Mouse (Mus musculus): Measurements from ENCODE around the gene Fam19a2.

The Fam19a2 gene

GRCm38 (mm10) chr10:123385641-123386040, 121.8 kb downstream of the Fam19a2 start:
- peak; percentile 70 for ATAC-seq (ENCODE audit: low TSS enrichment)

- peak; percentile 70 for ATAC-seq (ENCODE audit: low TSS enrichment)
Observed at GRCm38 (mm10) chr10:123395429-123395828, 131.6 kb downstream of the Fam19a2 start.

DNA sequence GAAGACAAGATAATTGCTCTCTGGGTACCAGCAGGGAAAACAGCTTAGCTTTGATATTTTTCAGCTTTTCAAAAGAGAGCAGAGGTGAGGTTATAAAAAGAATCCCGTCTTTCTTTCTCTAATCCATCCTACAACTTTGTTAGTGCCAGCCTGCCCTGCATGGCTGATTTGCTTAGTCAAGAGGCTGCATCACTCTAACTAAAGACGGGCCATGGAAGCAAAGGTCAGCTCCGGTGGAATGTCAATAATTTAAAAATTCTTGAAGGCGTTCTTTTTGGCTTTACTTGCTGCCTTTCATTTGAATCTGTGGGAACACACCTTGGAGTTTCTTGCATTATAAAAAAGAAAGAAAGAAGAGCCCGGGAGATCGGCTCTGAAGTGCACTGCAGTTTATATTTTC, 134.3 kb downstream of the Fam19a2 start:
- ATAC-seq (ENCODE audit: low TSS enrichment) = no peak

- no peak for ATAC-seq (ENCODE audit: low TSS enrichment)
Observed at GRCm38 (mm10) chr10:123401188-123401587, 137.4 kb downstream of the Fam19a2 start.

- peak; percentile 80 for ATAC-seq (ENCODE audit: low TSS enrichment)
Observed at GRCm38 (mm10) chr10:123402460-123402859, 138.7 kb downstream of the Fam19a2 start.

DNA sequence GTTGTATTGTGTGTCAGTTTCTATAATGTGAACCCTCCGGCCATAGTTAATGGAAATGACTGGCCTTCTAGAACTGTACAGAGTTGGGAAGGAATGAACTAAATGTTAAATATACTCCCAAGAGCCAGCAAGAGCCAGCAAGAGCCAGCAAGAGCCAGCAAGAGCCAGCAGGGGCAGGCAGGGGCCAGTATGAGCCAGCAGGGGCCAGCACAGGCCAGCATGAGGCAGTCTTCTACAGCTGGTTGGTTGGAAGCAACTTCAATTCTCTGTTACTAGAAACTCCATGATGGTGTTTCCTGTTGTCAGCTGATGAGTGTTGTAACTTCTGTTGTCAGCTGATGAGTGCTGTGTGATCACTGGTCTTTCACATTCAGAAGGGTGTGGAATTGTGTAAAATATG, 151.2 kb downstream of the Fam19a2 start:
- ATAC-seq (ENCODE audit: low TSS enrichment) = no peak

GRCm38 (mm10) chr10:123416024-123416423, 152.2 kb downstream of the Fam19a2 start:
- ATAC-seq (ENCODE audit: low TSS enrichment) = peak; percentile 11; the same call in 1 of the 2 replicates

- peak; percentile 64; the same call in 1 of the 2 replicates for ATAC-seq (ENCODE audit: low TSS enrichment)
Observed at GRCm38 (mm10) chr10:123418616-123419173, 154.9 kb downstream of the Fam19a2 start.

DNA sequence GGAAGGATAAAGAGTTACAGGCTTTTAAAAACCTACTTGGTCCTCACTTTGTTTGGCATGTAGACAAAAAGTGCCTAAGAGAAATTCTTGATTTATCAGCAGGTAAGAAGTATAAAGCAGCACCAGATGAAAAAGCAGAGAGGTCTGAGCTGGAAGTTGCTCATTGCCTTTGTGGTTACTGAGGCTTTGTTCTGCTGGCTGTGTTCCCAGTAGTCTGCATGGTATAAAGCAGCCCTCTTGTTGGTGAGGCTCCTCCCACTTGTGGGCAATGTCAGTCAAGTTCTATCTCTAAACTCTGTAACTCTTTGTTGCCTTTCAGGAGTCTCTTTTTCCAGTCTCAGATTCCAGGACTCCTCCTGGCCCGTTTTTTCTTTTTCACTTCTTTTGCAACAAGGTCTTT, 156.5 kb downstream of the Fam19a2 start:
- no peak for ATAC-seq (ENCODE audit: low TSS enrichment)

GRCm38 (mm10) chr10:123424482-123424881, 160.7 kb downstream of the Fam19a2 start:
- peak; percentile 87 for ATAC-seq (ENCODE audit: low TSS enrichment)

DNA sequence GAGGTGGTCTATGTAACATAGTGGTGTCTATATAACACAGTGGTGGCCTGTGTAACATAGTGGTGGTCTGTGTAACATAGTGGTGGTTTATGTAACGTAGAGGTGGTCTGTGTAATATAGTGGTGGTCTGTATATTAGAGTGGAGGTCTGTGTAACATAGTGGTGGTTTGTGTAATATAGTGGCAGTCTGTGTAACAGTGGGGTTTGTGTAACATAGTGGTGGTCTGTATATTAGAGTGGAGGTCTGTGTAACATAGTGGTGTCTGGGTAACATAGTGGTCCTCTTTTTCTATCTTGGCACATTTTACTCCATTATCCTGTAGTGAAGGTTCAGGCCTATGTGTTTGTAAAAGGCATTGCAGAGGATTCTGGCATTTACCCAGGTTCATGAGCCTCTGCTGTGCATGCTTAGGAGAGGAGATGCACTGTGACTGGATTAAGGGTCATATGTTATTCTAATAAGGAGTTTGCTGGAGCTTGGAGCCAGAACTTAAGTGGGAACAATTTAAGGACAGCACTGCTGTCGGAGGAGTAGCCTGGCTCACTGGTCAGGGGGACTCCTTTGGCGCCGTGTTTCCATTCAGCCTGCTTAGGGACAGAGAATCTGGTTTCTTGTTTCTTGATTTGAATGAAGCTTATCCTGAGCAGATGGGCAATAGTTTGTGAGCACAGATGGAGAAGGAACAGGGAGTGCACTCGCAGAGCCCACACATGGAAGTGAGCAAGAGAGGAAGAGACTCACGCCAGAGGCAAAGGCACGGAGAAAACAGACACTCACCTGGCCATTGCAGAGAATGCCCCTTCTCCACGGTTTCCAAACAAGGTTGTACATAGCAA, 162.9 kb downstream of the Fam19a2 start:
- ATAC-seq (ENCODE audit: low TSS enrichment) = peak; percentile 91

DNA sequence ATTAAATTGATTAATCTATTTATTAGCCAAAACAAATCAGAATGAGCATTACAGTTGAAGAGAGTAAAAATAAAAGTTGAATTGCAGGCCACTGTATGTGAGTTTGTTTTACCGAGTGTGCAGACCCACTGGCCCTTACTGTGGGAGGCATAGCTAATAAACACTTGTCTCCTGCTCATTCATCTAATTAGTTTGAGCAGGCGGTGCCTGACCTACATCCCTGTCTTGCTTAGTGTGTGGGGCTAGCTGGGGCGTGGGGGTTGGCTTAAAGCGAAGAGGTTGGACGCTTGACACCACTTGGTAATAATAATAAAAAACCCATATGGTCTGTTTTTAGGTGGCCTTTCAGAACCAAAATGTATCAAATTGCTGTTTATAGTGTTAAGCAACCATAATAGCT, 167.8 kb downstream of the Fam19a2 start:
- ATAC-seq (ENCODE audit: low TSS enrichment) = no peak

DNA sequence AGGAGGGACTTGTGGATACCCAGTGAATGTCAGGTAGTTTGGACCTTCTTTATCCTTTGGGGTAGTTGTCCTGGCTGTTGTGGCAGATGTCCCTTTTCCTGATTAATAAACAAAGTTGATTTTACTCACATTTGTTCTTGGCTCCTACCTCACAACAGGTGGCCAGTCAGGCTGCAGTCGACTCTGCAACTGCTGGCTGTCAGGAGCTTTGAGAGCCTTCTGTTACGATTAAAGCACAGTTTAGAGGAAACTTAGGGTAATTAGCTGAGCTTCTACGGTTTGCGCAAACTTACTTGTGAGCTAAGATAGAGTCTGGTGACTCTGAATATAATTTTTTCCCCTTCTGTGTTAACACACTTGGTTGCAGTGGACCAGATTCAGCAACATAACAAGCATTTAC, 173.8 kb downstream of the Fam19a2 start:
- no peak for ATAC-seq (ENCODE audit: low TSS enrichment)

DNA sequence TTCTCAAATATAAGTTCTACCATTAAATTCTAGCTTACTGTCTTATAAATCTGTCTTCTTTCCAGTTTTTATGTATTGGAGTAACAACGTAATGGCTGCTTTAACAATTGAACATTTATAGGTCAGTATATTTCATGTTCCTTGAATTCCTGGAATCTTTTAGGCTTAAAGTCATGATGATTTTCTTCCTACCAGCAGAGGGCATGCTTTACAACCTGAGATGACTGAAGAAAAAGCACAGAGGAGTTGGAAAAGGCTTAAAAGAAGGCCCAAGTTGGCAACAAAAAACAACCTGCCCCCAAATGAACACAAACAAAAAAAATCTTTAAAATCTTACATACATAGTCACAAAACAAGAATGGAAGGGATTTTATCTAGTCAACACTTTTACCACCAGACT, 193.0 kb downstream of the Fam19a2 start:
- ATAC-seq (ENCODE audit: low TSS enrichment) = no peak

DNA sequence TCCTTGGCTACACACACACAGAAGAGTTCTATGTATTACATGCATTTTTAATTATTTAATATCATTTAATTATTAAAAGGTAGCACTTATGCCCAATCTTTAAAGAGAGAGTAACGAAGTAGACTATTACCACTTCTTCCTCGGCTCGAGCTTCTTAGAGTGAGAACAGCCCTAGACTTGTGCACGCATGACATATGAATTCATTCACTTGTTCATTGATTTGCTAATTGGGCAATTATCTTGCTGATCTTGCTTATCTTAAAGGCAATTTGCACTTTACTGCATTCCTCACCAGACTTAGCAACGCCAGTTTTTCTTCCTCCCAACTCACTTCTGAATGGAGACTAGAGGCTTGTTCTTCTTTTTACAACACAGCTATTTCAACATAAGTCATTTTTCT, 196.7 kb downstream of the Fam19a2 start:
- ATAC-seq (ENCODE audit: low TSS enrichment) = no peak

GRCm38 (mm10) chr10:123462305-123462704, 198.5 kb downstream of the Fam19a2 start:
- ATAC-seq (ENCODE audit: low TSS enrichment) = no peak

DNA sequence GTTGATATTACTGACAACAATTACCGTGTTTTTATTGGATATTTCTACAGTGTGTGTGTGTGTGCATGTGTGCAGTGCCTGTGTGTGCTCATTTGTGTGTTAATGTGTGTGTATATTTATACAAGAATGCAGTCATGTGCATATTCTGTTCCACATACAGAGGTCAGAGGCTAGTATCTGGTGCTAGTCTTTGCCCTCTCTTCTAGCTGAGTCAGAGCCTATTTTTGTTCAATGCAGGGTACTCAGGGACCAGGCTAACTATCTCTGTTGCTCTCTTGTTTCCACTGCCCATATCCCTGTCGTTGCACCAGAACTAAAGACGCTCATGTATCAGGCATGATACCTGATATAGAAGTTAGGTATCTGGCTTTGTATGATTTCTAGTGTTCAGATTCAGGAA, 251.0 kb downstream of the Fam19a2 start:
- ATAC-seq (ENCODE audit: low TSS enrichment) = no peak

DNA sequence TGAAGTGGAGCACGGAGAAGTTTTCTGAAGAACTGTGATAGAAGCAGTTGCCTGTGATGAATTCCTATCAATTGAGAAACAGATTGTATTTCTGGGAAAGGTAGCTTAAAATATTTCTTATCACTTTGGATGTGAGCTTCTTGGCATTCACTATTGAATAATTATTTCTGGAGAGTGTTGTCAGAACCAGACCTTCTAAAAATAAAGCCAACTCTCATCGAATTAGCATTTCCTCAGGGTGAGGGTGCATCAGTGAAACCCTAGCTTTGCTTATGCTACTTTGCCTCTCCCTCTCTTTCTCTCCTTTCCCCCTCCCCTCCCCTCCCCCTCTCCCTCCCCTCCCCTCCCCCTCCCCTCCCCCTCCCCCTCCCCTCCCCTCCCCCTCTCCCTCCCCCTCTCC, 256.8 kb downstream of the Fam19a2 start:
- ATAC-seq (ENCODE audit: low TSS enrichment) = peak; percentile 61

DNA sequence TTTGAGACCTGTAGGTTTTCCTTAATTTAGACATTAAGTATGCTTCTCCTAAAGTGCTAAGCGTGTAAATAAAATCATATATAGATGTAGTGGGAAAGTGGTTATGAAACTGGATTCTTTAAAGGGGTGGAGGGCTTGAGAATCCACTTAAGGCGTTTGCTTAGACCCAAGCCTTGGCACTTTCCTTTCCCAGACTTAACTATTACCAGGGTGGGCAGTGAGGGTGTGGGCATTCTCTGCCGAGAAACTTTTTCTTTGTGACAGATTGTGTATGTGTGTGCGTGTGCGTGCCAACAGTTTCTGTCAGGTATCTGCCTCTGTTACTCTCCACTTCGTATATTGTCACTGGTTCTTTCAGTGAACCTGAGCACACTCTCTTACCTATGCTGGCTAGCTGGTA, 257.4 kb downstream of the Fam19a2 start:
- no peak for ATAC-seq (ENCODE audit: low TSS enrichment)

DNA sequence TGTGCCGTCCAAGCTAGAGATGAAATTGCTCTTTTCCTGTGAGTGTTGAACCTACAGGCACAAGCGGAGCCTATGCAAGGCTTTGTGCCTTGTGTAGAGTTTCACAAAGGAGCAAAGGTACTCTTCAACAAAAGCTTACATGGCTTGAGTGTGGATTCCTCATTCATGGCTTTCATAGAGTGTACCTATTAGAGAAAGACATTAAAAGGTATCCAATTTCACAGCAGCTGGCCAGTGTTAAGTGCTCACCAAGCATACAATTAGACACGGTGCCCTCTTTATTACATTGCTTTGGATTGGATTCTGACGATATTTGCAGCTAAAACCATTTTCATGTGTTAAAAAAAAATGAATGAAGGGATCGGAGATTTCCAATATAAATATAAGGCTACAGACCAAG, 261.6 kb downstream of the Fam19a2 start:
- no peak for ATAC-seq (ENCODE audit: low TSS enrichment)

- no peak for ATAC-seq (ENCODE audit: low TSS enrichment)
Observed at GRCm38 (mm10) chr10:123526059-123526458, 262.3 kb downstream of the Fam19a2 start.

GRCm38 (mm10) chr10:123536143-123536542, 272.3 kb downstream of the Fam19a2 start:
- no peak for ATAC-seq (ENCODE audit: low TSS enrichment)

- ATAC-seq (ENCODE audit: low TSS enrichment) = peak; percentile 55
Observed at GRCm38 (mm10) chr10:123548391-123548790, 284.6 kb downstream of the Fam19a2 start.
